Mouse (Mus musculus): Measurements from ENCODE around the gene Upk3b. TPM values are rescaled to one million over a fixed set of nuclear protein-coding genes. Genes with fewer than 3 reads are reported as not detected.
A peak's percentile ranks its signal among the peaks of the same experiment; 100 is the strongest.

Gene Upk3b
- total RNA-seq, 2 experiments from 2014 or later: not detected

DNA sequence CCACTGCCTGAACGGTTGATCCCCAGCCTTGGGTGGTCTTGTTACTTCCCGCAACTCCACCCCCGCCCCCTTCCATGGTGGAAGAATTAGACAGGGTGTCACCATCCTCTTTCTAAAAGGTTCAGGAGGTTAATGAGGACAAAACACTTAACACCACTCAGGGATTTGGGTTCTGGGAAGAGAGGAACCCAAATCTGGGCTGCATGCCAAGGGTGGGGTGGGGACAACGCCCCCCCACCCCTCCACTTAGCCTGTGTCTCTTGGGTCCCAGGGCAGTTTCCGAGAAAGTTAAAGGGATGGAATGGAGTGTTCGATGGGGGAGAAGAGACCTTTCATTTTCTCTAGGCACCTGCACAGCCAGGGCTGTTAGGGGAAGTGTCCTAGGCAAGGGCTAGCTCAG, 34.8 kb downstream of the Upk3b start:
- ATAC-seq (ENCODE audit: poor library complexity, severe bottlenecking): no peak

DNA sequence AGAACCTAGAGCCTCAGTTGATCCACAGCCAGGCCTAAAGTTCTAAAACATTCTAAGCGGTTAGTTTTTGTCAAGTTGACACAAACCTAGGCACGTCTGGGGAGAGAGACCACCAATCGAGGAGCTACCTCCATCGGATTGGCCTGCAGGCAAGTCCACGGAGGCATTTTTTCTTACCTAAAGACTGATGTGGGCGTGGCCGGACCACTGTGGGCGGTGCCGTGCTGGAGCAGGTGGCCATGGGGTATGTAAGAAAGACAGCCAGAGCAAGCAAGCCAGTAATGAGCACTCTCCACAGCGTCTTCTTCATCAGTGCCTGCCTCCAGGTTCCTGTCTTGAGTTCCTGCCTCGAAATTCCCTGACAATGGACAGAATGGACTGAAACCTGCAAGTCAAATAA, 35.2 kb downstream of the Upk3b start:
- no peak for ATAC-seq (ENCODE audit: poor library complexity, severe bottlenecking)

DNA sequence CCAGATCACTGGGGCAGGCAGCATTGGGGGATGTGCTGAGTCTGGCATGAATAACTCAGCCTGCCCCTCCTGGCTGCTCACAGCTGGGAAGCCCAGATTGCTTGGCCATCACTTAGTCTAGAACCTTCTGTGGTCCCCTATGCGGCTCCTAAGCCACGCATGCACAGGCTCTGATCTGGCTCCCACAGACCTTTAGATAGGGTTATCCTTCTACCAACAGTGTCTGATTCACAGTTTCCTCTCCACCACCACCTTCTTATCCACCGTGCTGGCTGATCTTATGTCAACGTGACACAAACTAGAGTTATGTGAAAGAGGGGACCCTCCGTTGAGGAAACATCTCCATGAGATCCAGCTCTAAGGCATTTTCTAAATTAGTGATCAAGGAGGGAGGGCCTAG, 36.8 kb downstream of the Upk3b start:
- ATAC-seq (ENCODE audit: poor library complexity, severe bottlenecking): no peak

DNA sequence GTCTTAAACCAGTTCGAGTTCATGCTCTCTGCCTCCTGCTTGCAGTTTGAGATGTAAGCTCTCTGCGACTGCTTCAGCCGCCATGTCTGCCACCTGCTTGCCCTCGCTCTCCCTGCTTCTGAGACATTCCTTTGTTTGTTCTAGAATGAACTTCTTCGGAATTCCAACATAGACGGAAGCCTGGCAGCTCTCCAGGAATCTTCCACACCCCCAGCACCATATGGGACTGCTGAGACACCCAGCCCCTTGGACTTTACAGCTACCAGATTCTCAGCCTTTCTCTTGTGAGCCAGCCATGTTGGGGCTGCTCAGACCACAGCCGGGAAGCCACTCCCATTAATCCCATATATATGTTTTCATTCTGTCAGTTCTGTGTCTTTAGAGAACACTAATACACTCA, 38.0 kb downstream of the Upk3b start:
- ATAC-seq (ENCODE audit: poor library complexity, severe bottlenecking): no peak

DNA sequence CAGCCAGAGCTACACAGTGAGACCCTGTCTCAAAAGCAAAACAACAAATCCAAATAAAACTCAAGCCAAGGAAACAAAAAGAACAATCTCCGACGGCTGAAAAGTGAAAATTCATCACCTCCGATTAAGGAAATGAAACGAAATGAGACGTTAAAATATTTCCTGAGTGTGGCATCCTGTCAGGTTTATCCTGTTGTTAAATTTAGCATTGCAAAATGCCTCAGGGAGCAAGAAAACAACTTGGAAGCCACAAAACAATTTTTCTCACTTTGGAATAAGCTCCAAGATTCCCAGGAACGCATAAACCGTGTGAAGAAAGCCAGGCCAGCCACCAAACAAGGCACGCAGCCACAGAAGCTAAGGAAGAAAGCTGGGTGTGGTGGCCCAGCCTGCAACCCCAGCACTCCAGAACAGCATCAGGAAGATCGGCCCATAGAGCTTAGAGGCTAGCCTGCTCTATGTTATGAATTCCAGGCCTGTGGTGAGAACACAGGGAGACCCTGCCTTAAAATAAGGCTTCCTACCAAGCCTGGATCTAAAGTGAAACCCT, 38.8 kb downstream of the Upk3b start:
- no peak for ATAC-seq (ENCODE audit: poor library complexity, severe bottlenecking)

DNA sequence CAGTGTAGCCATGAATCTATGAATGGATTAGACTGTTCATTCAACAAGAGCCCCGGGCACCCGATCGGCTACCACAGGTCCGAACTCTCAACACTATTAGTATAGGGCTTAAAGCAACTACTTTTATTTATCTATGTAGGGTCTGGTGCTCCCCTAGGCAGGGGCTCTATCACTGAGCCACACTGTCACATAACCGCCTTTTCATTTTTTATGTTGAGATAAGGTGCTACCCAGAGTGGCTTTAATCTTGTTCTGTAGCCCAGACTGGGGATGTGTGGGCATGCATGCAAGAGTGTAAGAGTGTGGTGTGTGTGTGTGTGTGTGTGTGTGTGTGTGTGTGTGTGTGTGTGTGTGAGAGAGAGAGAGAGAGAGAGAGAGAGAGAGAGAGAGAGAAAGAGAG, 39.8 kb downstream of the Upk3b start:
- no peak for ATAC-seq (ENCODE audit: poor library complexity, severe bottlenecking)

DNA sequence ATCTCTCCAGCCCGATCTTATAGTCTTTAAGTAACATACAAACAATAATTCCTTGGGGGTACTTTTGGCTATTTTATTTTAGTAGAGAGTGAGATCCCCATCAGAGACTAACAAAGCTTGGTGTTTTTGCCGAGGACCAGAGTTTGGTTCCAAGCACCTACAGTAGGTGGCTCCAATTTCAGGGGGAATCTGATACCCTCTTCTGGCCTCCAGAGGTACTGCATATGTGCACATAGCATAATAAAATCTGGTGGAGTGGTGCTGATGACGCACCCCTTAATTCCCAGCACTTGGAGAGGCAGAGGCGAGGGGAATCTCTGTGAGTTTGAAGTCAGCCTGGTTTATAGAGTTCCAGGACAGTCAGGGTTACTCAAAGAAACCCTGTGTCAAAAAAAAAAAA, 44.0 kb downstream of the Upk3b start:
- ATAC-seq (ENCODE audit: poor library complexity, severe bottlenecking): no peak

DNA sequence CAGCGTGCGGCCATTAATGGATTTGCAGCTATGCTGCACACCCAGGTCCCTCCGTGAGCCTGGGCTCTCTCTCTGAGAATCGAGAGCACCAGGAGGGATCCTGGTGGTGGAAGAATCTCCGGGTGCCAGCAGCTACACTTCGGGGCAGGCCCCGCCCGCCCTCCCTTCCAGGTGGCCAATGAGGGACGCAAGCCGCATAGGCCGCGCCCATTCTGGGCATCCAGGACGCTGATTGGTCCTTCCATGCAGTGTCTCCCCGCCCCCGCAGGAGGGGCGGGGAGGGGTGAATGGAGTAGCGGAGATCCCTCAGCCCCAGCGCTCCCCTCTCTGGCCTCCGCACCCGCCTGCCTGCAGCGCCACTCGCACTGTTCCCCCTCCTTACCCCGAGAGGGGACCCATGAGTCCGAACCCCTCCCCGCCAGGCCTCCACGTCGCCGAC, 45.4 kb downstream of the Upk3b start, which contains the start of gene Rasa4:
TSS of gene Rasa4 (plus strand) at position 248 of the 439 bp plus-strand sequence.
- peak; percentile 96 for ATAC-seq (ENCODE audit: poor library complexity, severe bottlenecking)

DNA sequence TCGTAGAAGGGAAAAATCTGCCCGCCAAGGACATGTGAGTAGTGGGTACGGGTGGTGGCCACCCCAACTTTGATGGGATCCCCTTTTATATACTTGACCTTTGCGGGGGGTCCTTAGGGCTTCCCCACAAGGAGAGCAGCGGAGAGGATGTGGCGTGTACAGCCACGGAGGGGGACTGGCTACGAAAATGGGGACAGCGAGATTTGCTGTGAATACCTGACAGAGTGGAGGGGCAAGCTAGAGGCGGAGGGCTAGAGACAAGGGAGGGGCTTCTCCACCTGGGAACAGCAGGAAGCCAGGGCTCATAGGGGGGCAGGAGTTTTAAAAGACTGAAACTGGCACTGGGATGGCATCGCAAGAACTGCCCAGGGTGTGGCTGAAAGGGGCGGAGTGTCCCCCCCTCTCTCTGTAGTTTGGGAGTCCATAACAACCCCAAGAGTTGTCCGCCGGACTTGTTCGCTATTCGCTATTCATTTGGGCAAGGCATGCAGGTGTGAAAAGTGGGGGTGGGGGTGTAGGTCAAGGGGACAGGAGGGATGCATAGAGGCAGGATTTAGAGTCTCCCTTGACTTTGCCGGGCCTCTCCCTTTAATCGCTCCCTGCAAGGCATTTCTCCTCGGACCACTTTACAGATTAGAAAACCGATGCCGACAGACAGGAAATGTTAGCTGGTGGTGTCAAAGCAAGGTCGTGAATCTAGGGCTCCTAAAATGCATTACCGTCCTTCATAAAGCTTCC, 46.0 kb downstream of the Upk3b start:
- ATAC-seq (ENCODE audit: poor library complexity, severe bottlenecking): peak; percentile 22; the same call in 1 of the 2 replicates

DNA sequence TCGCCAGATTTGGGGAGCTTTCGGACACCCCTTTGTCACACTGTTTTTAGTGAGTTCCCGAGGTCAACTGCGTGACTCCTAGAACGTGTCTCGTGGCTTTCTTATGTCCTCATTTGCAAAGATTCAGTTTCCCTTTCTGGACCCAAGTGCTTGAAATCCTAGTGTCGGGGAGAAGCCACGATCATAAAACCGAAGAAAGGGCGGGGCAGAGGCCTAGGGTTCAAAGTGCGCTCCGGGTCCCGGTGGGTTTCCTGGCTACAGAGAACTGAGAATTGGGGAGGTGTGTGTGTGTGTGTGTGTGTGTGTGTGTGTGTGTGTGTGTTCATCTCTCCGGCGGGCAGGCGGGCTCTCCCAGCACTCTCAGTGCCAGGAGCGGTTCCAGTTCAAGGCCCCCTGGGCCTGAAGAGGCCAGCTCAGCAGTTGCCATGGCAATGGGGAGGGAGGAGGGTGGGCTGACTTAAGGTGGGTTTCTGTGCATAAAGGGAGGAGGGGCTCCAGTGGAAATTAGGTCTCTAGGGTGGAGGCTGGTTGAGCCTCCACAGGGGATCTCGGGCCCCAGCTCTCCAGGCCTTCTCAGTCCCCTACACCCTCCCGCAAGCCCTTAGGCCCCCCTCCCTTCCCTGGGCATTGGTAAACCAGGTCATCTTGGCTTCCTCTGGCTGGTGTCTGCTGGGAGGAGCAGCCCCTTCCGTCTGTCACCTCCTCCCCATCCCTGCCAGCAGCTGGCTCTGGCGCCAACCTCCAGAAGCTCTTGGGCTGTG, 46.8 kb downstream of the Upk3b start:
- ATAC-seq (ENCODE audit: poor library complexity, severe bottlenecking): peak; percentile 39

DNA sequence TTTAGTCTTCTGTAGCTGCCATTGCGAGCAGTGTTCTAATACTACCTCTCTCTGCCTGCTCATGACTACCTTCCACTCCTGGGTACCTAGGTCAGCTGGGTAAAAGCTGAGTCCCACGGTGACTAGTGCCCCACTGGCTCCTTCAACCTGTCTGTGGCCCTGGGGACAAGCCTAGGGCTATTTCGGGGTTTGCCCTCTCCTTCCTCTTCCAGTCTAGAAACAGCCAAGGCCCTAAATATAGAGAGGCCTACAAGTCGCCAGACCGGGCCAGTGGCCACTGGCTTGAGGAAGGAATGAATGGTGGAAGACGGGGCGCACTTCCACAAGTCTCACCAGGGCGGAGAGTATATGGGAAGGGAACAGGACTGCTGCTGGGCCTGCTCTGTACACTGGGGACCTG, 48.0 kb downstream of the Upk3b start:
- ATAC-seq (ENCODE audit: poor library complexity, severe bottlenecking): no peak

DNA sequence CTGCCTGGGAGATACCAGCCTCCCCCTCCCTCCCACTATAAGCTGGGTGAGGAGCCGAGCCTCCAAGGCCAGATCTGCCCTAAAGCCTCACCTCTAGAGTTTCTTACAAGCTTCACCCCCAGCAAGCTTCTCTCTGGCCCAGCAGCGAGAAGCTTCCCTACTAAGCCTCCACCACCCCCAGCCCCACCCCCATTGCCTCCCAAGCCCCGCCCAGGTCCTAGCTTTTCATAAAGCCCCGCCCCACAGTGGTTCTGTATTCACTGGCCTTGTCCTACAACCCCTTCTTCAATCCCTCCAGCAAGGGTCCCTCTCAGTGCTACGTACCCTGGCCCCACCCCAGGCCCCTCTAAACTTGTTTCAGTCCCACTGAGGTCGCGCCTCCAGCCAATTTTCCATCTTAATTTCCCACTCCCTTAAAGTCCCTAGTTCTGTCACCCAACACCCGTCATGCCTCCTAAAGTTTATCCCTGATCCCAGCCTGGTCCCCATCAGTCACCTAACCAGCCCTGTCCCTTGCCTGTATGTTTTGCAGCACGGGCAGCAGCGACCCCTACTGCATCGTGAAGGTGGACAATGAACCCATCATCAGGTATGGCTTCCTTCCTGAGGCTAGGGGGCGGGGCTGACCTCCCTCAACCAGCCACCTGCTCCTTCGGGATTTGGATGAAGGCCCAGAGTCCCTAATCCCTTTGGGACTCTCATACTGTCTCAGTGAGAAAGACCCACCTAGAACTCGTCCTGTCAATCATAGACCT, 50.7 kb downstream of the Upk3b start:
- no peak for ATAC-seq (ENCODE audit: poor library complexity, severe bottlenecking)

DNA sequence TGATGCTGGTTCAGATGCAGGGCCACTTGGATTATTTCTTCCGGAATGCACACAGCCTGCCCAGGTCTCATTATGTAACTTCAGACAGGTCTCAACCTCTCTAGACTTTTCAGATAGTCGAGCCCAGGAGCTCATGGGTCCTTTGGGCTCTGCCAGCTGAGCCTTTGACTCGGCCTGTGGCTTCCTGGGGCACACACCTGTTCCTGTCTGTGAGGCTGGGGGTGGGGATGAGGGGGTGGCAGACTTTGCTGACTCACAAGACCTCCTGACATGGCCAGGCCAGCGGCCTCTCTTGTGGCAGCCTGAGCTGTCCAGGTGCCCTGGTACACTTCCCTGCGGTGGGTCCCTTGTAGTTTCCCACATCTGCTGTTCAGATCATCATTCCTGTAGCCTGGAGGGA, 53.6 kb downstream of the Upk3b start:
- ATAC-seq (ENCODE audit: poor library complexity, severe bottlenecking): no peak

DNA sequence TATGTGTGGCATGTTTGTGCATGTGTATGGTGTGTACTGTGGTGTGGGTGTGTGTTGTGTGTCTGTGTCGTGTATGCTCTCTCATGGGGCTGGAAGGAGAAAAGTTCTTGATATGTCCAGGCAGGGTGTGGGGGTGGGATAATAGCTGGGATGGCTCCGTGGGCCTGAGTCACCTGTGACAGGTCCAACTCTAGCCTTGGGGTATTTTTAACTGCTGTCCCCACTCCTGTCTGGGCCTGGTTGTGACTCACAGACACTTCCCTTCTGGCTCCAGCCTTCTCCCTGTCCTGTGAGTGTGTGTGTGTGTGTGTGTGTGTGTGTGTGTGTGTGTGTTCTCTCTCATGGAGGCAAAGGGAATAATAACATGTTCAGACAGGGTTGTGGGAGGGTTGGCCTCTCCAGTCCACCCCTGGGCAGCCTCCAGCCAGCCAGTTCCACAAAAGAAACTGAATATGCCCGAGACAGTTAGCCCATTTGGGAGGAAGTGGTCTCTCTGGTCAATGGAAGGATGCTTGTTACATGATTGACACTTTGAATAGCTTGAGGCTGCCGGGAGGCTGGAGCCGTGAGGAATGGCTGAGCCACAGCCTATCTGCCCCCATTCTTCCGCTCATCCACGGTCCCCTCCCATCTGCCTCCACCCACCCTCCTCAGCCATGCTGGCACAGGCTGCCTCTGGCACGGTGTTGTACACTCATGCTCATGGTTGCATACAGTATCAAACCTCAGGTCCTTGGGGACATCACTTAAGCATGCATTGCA, 56.1 kb downstream of the Upk3b start:
- no peak for ATAC-seq (ENCODE audit: poor library complexity, severe bottlenecking)

DNA sequence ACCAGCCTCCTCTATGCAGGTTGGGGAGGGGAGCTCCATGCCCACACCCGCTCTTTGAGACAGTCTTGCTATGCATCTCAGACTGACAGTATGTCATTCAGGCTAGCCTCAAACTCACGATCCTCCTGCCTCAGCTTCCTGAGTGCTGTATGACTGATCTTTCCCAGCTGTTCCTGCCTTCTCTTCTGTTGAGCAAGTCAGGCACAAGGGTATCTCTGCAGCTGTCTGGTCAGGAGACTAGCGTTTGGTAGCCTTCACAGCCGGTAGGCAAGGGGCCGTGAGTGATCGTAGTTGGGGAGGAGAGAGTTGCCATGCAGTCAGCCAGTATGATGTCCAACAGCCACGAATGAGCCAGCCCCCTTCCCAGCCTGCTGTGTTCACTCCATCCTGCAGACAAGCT, 56.8 kb downstream of the Upk3b start:
- ATAC-seq (ENCODE audit: poor library complexity, severe bottlenecking): no peak

Other genes starting within 250 kb of the Upk3b start
- gene Srrm3, start 231.6 kb upstream of the Upk3b start, total RNA-seq (2015): not detected in 2 replicates
- gene Srrm3, start 231.6 kb upstream of the Upk3b start, total RNA-seq (2017): not detected in 2 replicates
- not detected in 2 replicates for gene Hspb1, start 150.6 kb upstream of the Upk3b start, total RNA-seq (2015)
- gene Hspb1, start 150.6 kb upstream of the Upk3b start, total RNA-seq (2017): not detected in 2 replicates
- gene Ywhag, start 103.9 kb upstream of the Upk3b start, total RNA-seq (2015): 124 and 141 TPM in 2 replicates
- 72.4 and 88.1 TPM in 2 replicates for gene Ywhag, start 103.9 kb upstream of the Upk3b start, total RNA-seq (2017)
- 17.1 and 19.9 TPM in 2 replicates for gene Ssc4d, start 64.0 kb upstream of the Upk3b start, total RNA-seq (2015)
- 6.0 and 7.4 TPM in 2 replicates for gene Ssc4d, start 64.0 kb upstream of the Upk3b start, total RNA-seq (2017)
- 0.20 TPM in 1 of 2 replicates, not detected in the other for gene Zp3, start 58.4 kb upstream of the Upk3b start, total RNA-seq (2015)
- not detected in 2 replicates for gene Zp3, start 58.4 kb upstream of the Upk3b start, total RNA-seq (2017)
- 26.3 and 30.3 TPM in 2 replicates for gene Dtx2, start 43.7 kb upstream of the Upk3b start, total RNA-seq (2015)
- gene Dtx2, start 43.7 kb upstream of the Upk3b start, total RNA-seq (2017): 10.9 and 12.4 TPM in 2 replicates
- not detected in 2 replicates for gene Upk3bl, start 16.0 kb downstream of the Upk3b start, total RNA-seq (2015)
- gene Upk3bl, start 16.0 kb downstream of the Upk3b start, total RNA-seq (2017): not detected in 2 replicates
- gene Rasa4, start 45.4 kb downstream of the Upk3b start, total RNA-seq (2015): 36.2 and 40.9 TPM in 2 replicates
- gene Rasa4, start 45.4 kb downstream of the Upk3b start, total RNA-seq (2017): 26.0 and 33.8 TPM in 2 replicates
- 94.7 and 103 TPM in 2 replicates for gene Polr2j, start 78.1 kb downstream of the Upk3b start, total RNA-seq (2015)
- 105 and 117 TPM in 2 replicates for gene Polr2j, start 78.1 kb downstream of the Upk3b start, total RNA-seq (2017)
- 12.3 and 16.0 TPM in 2 replicates for gene Lrwd1, start 97.6 kb downstream of the Upk3b start, total RNA-seq (2015)
- 40.9 and 58.5 TPM in 2 replicates for gene Lrwd1, start 97.6 kb downstream of the Upk3b start, total RNA-seq (2017)
- 14.0 and 19.8 TPM in 2 replicates for gene Alkbh4, start 97.7 kb downstream of the Upk3b start, total RNA-seq (2015)
- 11.2 and 15.2 TPM in 2 replicates for gene Alkbh4, start 97.7 kb downstream of the Upk3b start, total RNA-seq (2017)
- 26.1 and 26.5 TPM in 2 replicates for gene Orai2, start 132.2 kb downstream of the Upk3b start, total RNA-seq (2015)
- gene Orai2, start 132.2 kb downstream of the Upk3b start, total RNA-seq (2017): 42.8 and 48.1 TPM in 2 replicates
- 8.7 and 15.7 TPM in 2 replicates for gene Prkrip1, start 160.5 kb downstream of the Upk3b start, total RNA-seq (2015)
- gene Prkrip1, start 160.5 kb downstream of the Upk3b start, total RNA-seq (2017): 46.0 and 50.7 TPM in 2 replicates
- 28.7 and 32.9 TPM in 2 replicates for gene Sh2b2, start 208.1 kb downstream of the Upk3b start, total RNA-seq (2015)
- 13.3 and 15.1 TPM in 2 replicates for gene Sh2b2, start 208.1 kb downstream of the Upk3b start, total RNA-seq (2017)

Data from megakaryocyte, adult 5-6 weeks (primary cell).